In the genomic region with DNA sequence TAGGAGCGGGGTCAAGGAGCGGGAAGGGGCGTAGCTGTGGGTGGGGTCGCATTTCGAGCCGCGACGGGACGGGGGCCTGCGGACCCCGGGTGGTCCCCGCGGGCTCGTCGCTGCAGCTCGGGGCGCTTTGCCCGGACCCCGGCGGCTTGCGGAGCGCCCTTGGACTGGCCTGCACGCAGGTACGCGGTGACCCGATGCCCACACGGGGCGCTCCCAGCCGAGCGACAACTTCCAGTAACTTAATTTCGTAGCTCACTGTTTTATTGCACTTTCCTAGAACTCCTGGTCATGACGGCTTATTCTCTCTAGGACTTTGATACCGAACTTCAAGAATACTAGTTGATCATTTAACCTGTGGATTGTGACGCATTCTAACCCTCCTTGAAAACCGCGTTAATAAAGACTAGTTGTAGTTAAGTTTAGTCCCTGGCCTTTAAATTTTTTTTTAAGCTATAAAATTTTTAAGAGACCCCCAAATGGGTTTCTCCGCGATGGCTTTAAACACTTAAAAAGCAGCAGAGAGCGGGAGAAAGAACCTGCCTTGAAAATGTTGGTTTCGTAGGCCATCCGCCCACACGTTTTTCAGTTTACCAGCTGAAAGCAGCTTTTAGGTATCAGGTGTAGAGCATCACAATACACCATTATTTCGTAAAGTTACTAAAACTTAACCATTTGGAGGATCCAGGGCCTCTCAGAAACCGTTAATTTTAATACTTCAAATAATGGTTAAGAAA, we compare ENCODE assay signal across 8 mouse cellular contexts. TPM values are rescaled to one million over a fixed set of nuclear protein-coding genes. Genes with fewer than 3 reads are reported as not detected.
DNase-seq lines count a peak whose midpoint lies in the region; ATAC-seq and TF ChIP-seq lines count a peak whose summit lies in the region.

No protein-coding gene starts in this region.

- H3K4me2 ChIP-seq in lung, postnatal 0 days (replicated peaks; ENCODE audit: low read depth, low read length) = peak overlapping the region; percentile 83
- H3K4me2 ChIP-seq in stomach, embryonic 15.5 days = peak overlapping the region; percentile 84

- no peaks in the 10 kb centered on the region for H3K9me3 ChIP-seq in lung, postnatal 0 days (ENCODE audit: low read length)
- H3K9me3 ChIP-seq in stomach, embryonic 15.5 days = no peaks in the 10 kb centered on the region

- intact Hi-C loops in left cerebral cortex, adult 2 months (cut with DNase I) = loop anchor here (10.0 kb wide), 1 partner anchor 357 kb away; a partner anchor contains a TSS

- peak; percentile 18; the same call in 1 of the 2 replicates for ATAC-seq in lung, postnatal 0 days
- ATAC-seq in stomach, embryonic 15.5 days (ENCODE audit: insufficient read depth, low FRiP score, low read depth) = peak; percentile 15; the same call in 1 of the 2 replicates
- no peak for ATAC-seq in monocyte, adult 5-6 weeks (replicated peaks; ENCODE audit: insufficient number of reproducible peaks, low FRiP score, low TSS enrichment, poor library complexity, severe bottlenecking)

- no peak for TF ChIP-seq EP300 in lung, postnatal 0 days (IDR thresholded peaks at IDR 0.05)

- no peaks in the 10 kb centered on the region for H3K27me3 ChIP-seq in lung, postnatal 0 days (replicated peaks; ENCODE audit: insufficient read depth, low read length)
- H3K27me3 ChIP-seq in stomach, embryonic 15.5 days (replicated peaks) = no peaks in the 10 kb centered on the region

- peak overlapping the region; percentile 97 for H3K4me3 ChIP-seq in left cerebral cortex, adult 2 months
- H3K4me3 ChIP-seq in lung, postnatal 0 days (ENCODE audit: low read depth, low read length) = peak overlapping the region; percentile 97
- peak overlapping the region; percentile 81 for H3K4me3 ChIP-seq in stomach, embryonic 15.5 days (replicated peaks)

- peak overlapping the region; percentile 99 for H3K9ac ChIP-seq in lung, postnatal 0 days (replicated peaks; ENCODE audit: low read depth)
- peak overlapping the region; percentile 95 for H3K9ac ChIP-seq in stomach, embryonic 15.5 days

- peak overlapping the region; percentile 86 for H3K27ac ChIP-seq in left cerebral cortex, adult 2 months
- peak overlapping the region; percentile 96 for H3K27ac ChIP-seq in lung, postnatal 0 days (ENCODE audit: low read length)
- peak overlapping the region; percentile 94 for H3K27ac ChIP-seq in stomach, embryonic 15.5 days

- 3% methylated on average over 44 of the region's 44 CpGs for WGBS in lung, postnatal 0 days
- 3% methylated on average over 44 of the region's 44 CpGs for WGBS in stomach, embryonic 15.5 days

- peaks cover 18% of the 10 kb centered on the region; the same call in 1 of the 2 replicates for H3K4me1 ChIP-seq in lung, postnatal 0 days (ENCODE audit: insufficient read depth, low read depth, low read length)
- H3K4me1 ChIP-seq in stomach, embryonic 15.5 days = peaks cover 20% of the 10 kb centered on the region; the same call in 1 of the 2 replicates

- peak in 1 of 2 experiments; percentile 15 for DNase-seq in left cerebral cortex, adult 2 months (ENCODE audit: extremely low spot score in 1 of 2, low spot score in 2 of 2)
- no peak for DNase-seq in left cerebral cortex, adult 9 months (ENCODE audit: low spot score in 2 of 2)
- DNase-seq in adrenal gland, postnatal 14 days = peak; percentile 65
- DNase-seq in forelimb bud, embryonic 11.5 days (ENCODE audit: low read depth, low spot score) = peak; percentile 32
- DNase-seq in kidney, adult 9 months = peak; percentile 80
- peak; percentile 62 for DNase-seq in lung, postnatal 0 days (ENCODE audit: low spot score)

- peak; percentile 8 for TF ChIP-seq CTCF in left cerebral cortex, adult 2 months (IDR thresholded peaks at IDR 0.05)
- peak; percentile 50 for TF ChIP-seq CTCF in lung, postnatal 0 days (IDR thresholded peaks at IDR 0.05)

- H3K36me3 ChIP-seq in lung, postnatal 0 days (ENCODE audit: insufficient read depth, low read length) = no peaks in the 10 kb centered on the region
- no peaks in the 10 kb centered on the region for H3K36me3 ChIP-seq in stomach, embryonic 15.5 days

RNA-seq across cellular contexts. Expression of a gene that starts 0.8 kb away (rescaled TPM):
- 100 to 1,000 TPM; 105 to 110 TPM for total RNA-seq in left cerebral cortex, adult 2 months (2021)
- 121 and 125 TPM in 2 replicates for total RNA-seq in adrenal gland, postnatal 14 days (2021)
- polyA plus RNA-seq in lung, postnatal 0 days (2015; fragmentation: Nextera tagmentation; extraction: Ambion mirVana) = 162 and 170 TPM in 2 replicates
- polyA plus RNA-seq in stomach, embryonic 15.5 days (2015; fragmentation: Nextera tagmentation; extraction: Ambion mirVana) = 186 and 206 TPM in 2 replicates
- total RNA-seq in monocyte, adult 5-6 weeks (2017) = 108 to 112 TPM (median 110 TPM) in 3 replicates

Comparison
In these comparisons a context has a peak if more than half of its experiments do, and no peak if none do; other contexts are left out.
1. DNase-seq: peak in adrenal gland, postnatal 14 days (single experiment), forelimb bud, embryonic 11.5 days (single experiment), kidney, adult 9 months (single experiment) and lung, postnatal 0 days (single experiment); none in left cerebral cortex, adult 9 months (0 of 2).
2. Peak in every context shown above with its lines, with median percentiles within 50 percentile points of each other: H3K27ac ChIP-seq and H3K4me3 ChIP-seq.